Mouse (Mus musculus) embryonic facial prominence, embryonic 13.5 days (tissue): ENCODE results near the gene Gm20498. TPM values are rescaled to one million over a fixed set of nuclear protein-coding genes. Genes with fewer than 3 reads are reported as not detected.

ENCODE experiments used
- ATAC-seq: fragments of 200-750 bp; cut with Nextera tagmentation; 2 replicates; pipeline ENCODE4 v1.8.0; 2017; ENCODE audit warnings: low read depth; ENCODE audit not compliant: insufficient number of reproducible peaks, insufficient read depth, low FRiP score, low TSS enrichment
- H3K27ac ChIP-seq: fragments of 300-500 bp; sonication (generic); 2 replicates; pipeline ENCODE4 v1.5.1; 2015; ENCODE audit warnings: moderate library complexity, mild to moderate bottlenecking, inconsistent platforms
- H3K27me3 ChIP-seq: fragments of 300-500 bp; sonication (generic); 2 replicates; pipeline ENCODE4 v1.6.1; 2015; ENCODE audit warnings: mild to moderate bottlenecking, inconsistent platforms
- H3K36me3 ChIP-seq: fragments of 300-500 bp; sonication (generic); 2 replicates; pipeline ENCODE4 v1.6.1; 2015; ENCODE audit warnings: mild to moderate bottlenecking, inconsistent platforms
- H3K4me1 ChIP-seq: fragments of 300-500 bp; sonication (generic); 2 replicates; pipeline ENCODE4 v1.6.1; 2015; ENCODE audit warnings: inconsistent platforms
- H3K4me2 ChIP-seq: fragments of 300-500 bp; sonication (generic); 2 replicates; pipeline ENCODE4 v1.6.1; 2015; ENCODE audit warnings: moderate library complexity, mild to moderate bottlenecking, inconsistent platforms
- H3K4me3 ChIP-seq: fragments of 300-500 bp; sonication (generic); 2 replicates; pipeline ENCODE4 v1.5.1; 2015; ENCODE audit warnings: mild to moderate bottlenecking, inconsistent platforms
- H3K9ac ChIP-seq: fragments of 300-500 bp; sonication (generic); 2 replicates; pipeline ENCODE4 v1.6.1; 2015; ENCODE audit warnings: mild to moderate bottlenecking, inconsistent platforms
- H3K9me3 ChIP-seq: fragments of 300-500 bp; sonication (generic); 2 replicates; pipeline ENCODE4 v1.6.1; 2016; ENCODE audit warnings: inconsistent platforms
- WGBS: fragments of 180-500 bp; shearing (Covaris S2); methylation state at CpG from one replicate; pipeline ENCODE4 v1.1.7; 2015; ENCODE audit warnings: mixed read lengths; 5-methylcytosine and 5-hydroxymethylcytosine counted together
- polyA plus RNA-seq: library from polyadenylated mRNA; unstranded; fragments of >200 nt; fragmentation: Nextera tagmentation; extraction: Ambion mirVana; gene quantifications from 2 replicates; pipeline ENCODE4 v1.2.1, GENCODE M21; 2015

Gene Gm20498
- polyA plus RNA-seq, 1 experiment from 2014 or later = 22.7 TPM

GRCm38 (mm10) chr12:81331937-81332874 is 200.5 kb downstream of the Gm20498 start:
- Histone ChIP-seq H3K4me2 (peak overlapping the region; percentile 100), H3K4me3 (peak overlapping the region; percentile 64), H3K4me1 (peaks cover 17% of the 10 kb centered on the region), H3K9me3 (no peaks in the 10 kb centered on the region), H3K27me3 (peaks cover 41% of the 10 kb centered on the region), H3K36me3 (no peaks in the 10 kb centered on the region), H3K27ac (peak overlapping the region; percentile 75), H3K9ac (peak overlapping the region; percentile 83)
- ATAC-seq = peak; percentile 45; the same call in 1 of the 2 replicates
- WGBS = 2% methylated on average over 51 of the region's 54 CpGs

- ATAC-seq = no peak
- peak overlapping the region; percentile 83; the same call in 1 of the 2 replicates for H3K9ac ChIP-seq
Observed at GRCm38 (mm10) chr12:81331046-81331638, 201.6 kb downstream of the Gm20498 start.

DNA sequence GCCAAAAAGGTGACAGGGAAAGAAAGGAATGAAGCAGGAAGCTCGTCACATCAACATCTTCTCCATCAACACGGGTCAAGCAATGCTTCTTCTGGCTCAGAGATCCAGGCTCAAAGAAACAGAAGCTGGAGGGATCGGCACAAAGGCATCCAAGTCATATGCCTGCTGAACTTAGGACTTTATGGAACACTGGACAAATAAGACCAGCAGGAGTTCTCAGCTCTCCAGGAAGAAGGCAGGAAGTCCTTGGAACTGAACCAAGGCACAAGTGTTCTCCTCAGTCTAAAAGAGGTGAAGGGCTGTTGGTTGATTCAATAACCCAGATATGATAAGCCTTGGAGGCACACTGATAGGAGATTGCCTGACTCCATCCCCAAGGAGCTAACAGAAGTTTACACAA is 207.7 kb downstream of the Gm20498 start:
- no peak for ATAC-seq
- Histone ChIP-seq H3K9ac (no peak overlapping the region), H3K27me3 (no peaks in the 10 kb centered on the region), H3K4me2 (no peak overlapping the region), H3K36me3 (no peaks in the 10 kb centered on the region), H3K9me3 (no peaks in the 10 kb centered on the region), H3K4me1 (0 out of 2 replicates have a peak, but pooled peaks cover 6% of the 10 kb centered on the region), H3K27ac (no peak overlapping the region), H3K4me3 (no peak overlapping the region)
- 80% methylated on average over 3 of the region's 3 CpGs for WGBS

More at GRCm38 (mm10) chr12:81331046-81331638, 201.6 kb downstream of the Gm20498 start:
- Histone ChIP-seq H3K4me1 (peaks cover 17% of the 10 kb centered on the region), H3K36me3 (no peaks in the 10 kb centered on the region), H3K4me2 (peak overlapping the region; percentile 100), H3K4me3 (peak overlapping the region; percentile 64), H3K27me3 (peaks cover 41% of the 10 kb centered on the region), H3K9me3 (no peaks in the 10 kb centered on the region), H3K27ac (no peak overlapping the region)
- 40% methylated on average over 5 of the region's 5 CpGs for WGBS

DNA sequence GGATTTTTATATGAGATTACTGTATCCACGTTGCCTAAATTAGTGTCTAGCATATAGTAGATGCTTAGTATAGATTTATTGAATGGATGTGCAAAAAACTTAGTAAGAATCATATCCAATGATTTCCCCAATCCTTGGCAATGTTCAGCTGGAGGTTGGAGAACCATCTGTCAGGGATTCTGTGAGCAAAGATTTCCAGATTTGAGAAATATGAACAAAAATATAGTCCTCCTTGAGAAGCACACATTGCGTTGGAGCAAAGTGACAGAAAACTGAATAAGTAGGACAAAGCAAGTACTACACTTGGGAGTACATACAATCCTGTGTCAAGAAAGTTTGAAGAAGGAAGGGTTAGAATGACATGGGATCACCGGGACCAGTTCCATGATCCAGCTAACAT is 208.6 kb downstream of the Gm20498 start:
- no peak overlapping the region for H3K9ac ChIP-seq
- H3K27me3 ChIP-seq = no peaks in the 10 kb centered on the region
- H3K4me1 ChIP-seq = 0 out of 2 replicates have a peak, but pooled peaks cover 6% of the 10 kb centered on the region
- no peak overlapping the region for H3K4me2 ChIP-seq
- 90% methylated on average over 3 of the region's 3 CpGs for WGBS
- no peak for ATAC-seq
- no peak overlapping the region for H3K4me3 ChIP-seq
- no peaks in the 10 kb centered on the region for H3K9me3 ChIP-seq
- H3K36me3 ChIP-seq = no peaks in the 10 kb centered on the region
- H3K27ac ChIP-seq = no peak overlapping the region

DNA sequence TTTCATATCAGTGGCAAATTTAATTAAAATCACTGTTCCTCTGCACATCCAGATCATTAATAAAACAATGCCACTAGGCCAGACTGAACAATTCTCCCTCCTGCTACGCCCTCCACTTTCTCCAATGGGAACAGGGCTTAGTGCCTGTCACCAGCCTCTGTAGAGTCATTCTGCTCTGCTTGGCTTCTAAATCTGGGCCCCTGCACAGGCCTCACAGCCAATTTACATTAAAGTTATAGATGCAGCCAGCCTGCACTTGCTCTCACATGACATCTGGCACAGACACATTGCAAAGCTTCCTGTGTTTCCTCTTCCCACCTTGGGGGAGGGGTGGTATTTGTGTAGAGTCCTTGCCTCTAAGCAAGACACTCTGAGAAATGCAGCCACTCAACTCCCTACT is 211.7 kb downstream of the Gm20498 start:
- 83% methylated on average over 1 of the region's 1 CpGs for WGBS

DNA sequence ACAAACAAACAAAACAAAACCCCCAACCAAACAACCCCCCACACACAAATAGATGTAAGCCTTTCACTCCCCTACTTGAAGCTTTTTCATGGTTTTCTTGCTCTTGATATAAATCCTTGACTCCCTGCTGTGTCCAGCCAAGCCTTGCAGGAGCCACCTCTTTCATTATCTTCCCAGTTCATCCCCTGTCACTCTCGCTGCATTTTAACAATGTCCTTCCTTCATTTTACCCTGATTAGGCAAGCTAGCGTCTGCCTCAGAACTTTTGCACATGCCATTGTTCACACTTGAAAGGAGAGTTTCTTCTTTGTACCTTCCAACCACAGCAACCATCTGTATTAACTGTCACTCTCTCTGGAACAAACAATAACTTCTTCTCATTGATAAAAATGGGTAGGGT is 214.9 kb downstream of the Gm20498 start:
- H3K4me2 ChIP-seq = no peak overlapping the region
- no peaks in the 10 kb centered on the region for H3K36me3 ChIP-seq
- no peak for ATAC-seq
- H3K4me1 ChIP-seq = 0 out of 2 replicates have a peak, but pooled peaks cover 6% of the 10 kb centered on the region
- no peak overlapping the region for H3K4me3 ChIP-seq
- no peak overlapping the region for H3K9ac ChIP-seq
- WGBS = 20% methylated on average over 2 of the region's 2 CpGs
- no peak overlapping the region for H3K27ac ChIP-seq
- H3K9me3 ChIP-seq = no peaks in the 10 kb centered on the region
- H3K27me3 ChIP-seq = no peaks in the 10 kb centered on the region

More for the DNA sequence above, 211.7 kb downstream of the Gm20498 start:
- Histone ChIP-seq H3K9ac (no peak overlapping the region), H3K27ac (no peak overlapping the region), H3K9me3 (no peaks in the 10 kb centered on the region), H3K4me1 (0 out of 2 replicates have a peak, but pooled peaks cover 6% of the 10 kb centered on the region), H3K4me3 (no peak overlapping the region), H3K36me3 (no peaks in the 10 kb centered on the region), H3K27me3 (no peaks in the 10 kb centered on the region), H3K4me2 (no peak overlapping the region)
- no peak for ATAC-seq

GRCm38 (mm10) chr12:81315953-81316352 is 216.8 kb downstream of the Gm20498 start:
- ATAC-seq = no peak
- no peak overlapping the region for H3K9ac ChIP-seq
- 91% methylated on average over 5 of the region's 5 CpGs for WGBS
- H3K27ac ChIP-seq = no peak overlapping the region
- no peak overlapping the region for H3K4me3 ChIP-seq
- no peak overlapping the region for H3K4me2 ChIP-seq
- no peaks in the 10 kb centered on the region for H3K36me3 ChIP-seq
- H3K9me3 ChIP-seq = no peaks in the 10 kb centered on the region
- 0 out of 2 replicates have a peak, but pooled peaks cover 3% of the 10 kb centered on the region for H3K4me1 ChIP-seq
- no peaks in the 10 kb centered on the region for H3K27me3 ChIP-seq

Other genes with a start within 250 kb of the Gm20498 start
- gene Slc8a3, start 199.7 kb downstream of the Gm20498 start, polyA plus RNA-seq = 3.6 and 5.6 TPM in 2 replicates
- gene Gm4787, start 153.4 kb downstream of the Gm20498 start, polyA plus RNA-seq = 0.30 and 0.48 TPM in 2 replicates
- gene Adam4, start 111.0 kb downstream of the Gm20498 start, polyA plus RNA-seq = 0.84 and 0.89 TPM in 2 replicates
- gene Cox16, start 47.8 kb downstream of the Gm20498 start, polyA plus RNA-seq = 130 and 145 TPM in 2 replicates
- gene Synj2bp, start within 50 bp of the Gm20498 start, polyA plus RNA-seq = 39.8 and 48.6 TPM in 2 replicates
- gene Adam21, start 35.6 kb upstream of the Gm20498 start, polyA plus RNA-seq = 0.46 and 0.95 TPM in 2 replicates
- gene Med6, start 62.1 kb upstream of the Gm20498 start, polyA plus RNA-seq = 83.9 and 86.7 TPM in 2 replicates
- gene Ttc9, start 98.3 kb upstream of the Gm20498 start, polyA plus RNA-seq = 1.8 and 2.2 TPM in 2 replicates
- 1.3 TPM in 2 replicates for gene Map3k9, start 248.3 kb upstream of the Gm20498 start, polyA plus RNA-seq